Mouse (Mus musculus): ENCODE measurements at regions not wholly inside any gene's neighbourhood (a gene's known extent, or its start where the extent isn't known, plus 50 kb on each side); places are given as distances from the start of the nearest gene placed in this dataset.

GRCm38 (mm10) chr10:72762964-72763363 is 108.3 kb downstream of the Zwint start:
- H3K4me1 ChIP-seq (replicated peaks; ENCODE audit: control insufficient read depth, insufficient read depth, low read length) = no peaks in the 10 kb centered on the region
- no peak overlapping the region for H3K4me2 ChIP-seq (replicated peaks; ENCODE audit: low read depth, low read length)
- H3K4me3 ChIP-seq (ENCODE audit: low read depth, low read length) = no peak overlapping the region
- ATAC-seq (ENCODE audit: low FRiP score) (peak; percentile 72), DNase-seq (ENCODE audit: low spot score) (peak; percentile 10)
- no peak overlapping the region for H3K9ac ChIP-seq (ENCODE audit: low read depth, low read length)
- no peaks in the 10 kb centered on the region for H3K27me3 ChIP-seq (ENCODE audit: control insufficient read depth, insufficient read depth, low read length)
- no peak overlapping the region for H3K27ac ChIP-seq (ENCODE audit: low read depth, low read length)
- 43% methylated on average over 6 of the region's 6 CpGs for WGBS
- H3K9me3 ChIP-seq (ENCODE audit: control insufficient read depth, low read length) = no peaks in the 10 kb centered on the region
- no peaks in the 10 kb centered on the region for H3K36me3 ChIP-seq (ENCODE audit: control insufficient read depth, insufficient read depth, low read length)

- DNase-seq (ENCODE audit: low spot score) (no peak), ATAC-seq (ENCODE audit: low FRiP score) (no peak)
- Histone ChIP-seq H3K4me1 (replicated peaks; ENCODE audit: control insufficient read depth, insufficient read depth, low read length) (no peaks in the 10 kb centered on the region), H3K4me3 (ENCODE audit: low read depth, low read length) (no peak overlapping the region), H3K27me3 (ENCODE audit: control insufficient read depth, insufficient read depth, low read length) (no peaks in the 10 kb centered on the region), H3K9me3 (ENCODE audit: control insufficient read depth, low read length) (no peaks in the 10 kb centered on the region), H3K36me3 (ENCODE audit: control insufficient read depth, insufficient read depth, low read length) (no peaks in the 10 kb centered on the region), H3K27ac (ENCODE audit: low read depth, low read length) (no peak overlapping the region), H3K9ac (ENCODE audit: low read depth, low read length) (no peak overlapping the region), H3K4me2 (replicated peaks; ENCODE audit: low read depth, low read length) (no peak overlapping the region)
- 56% methylated on average over 3 of the region's 3 CpGs for WGBS
Observed at GRCm38 (mm10) chr10:72778356-72778755, 123.7 kb downstream of the Zwint start.

- WGBS = 94% methylated on average over 8 of the region's 8 CpGs
Observed at GRCm38 (mm10) chr10:72811614-72812013, 157.0 kb downstream of the Zwint start.

DNA sequence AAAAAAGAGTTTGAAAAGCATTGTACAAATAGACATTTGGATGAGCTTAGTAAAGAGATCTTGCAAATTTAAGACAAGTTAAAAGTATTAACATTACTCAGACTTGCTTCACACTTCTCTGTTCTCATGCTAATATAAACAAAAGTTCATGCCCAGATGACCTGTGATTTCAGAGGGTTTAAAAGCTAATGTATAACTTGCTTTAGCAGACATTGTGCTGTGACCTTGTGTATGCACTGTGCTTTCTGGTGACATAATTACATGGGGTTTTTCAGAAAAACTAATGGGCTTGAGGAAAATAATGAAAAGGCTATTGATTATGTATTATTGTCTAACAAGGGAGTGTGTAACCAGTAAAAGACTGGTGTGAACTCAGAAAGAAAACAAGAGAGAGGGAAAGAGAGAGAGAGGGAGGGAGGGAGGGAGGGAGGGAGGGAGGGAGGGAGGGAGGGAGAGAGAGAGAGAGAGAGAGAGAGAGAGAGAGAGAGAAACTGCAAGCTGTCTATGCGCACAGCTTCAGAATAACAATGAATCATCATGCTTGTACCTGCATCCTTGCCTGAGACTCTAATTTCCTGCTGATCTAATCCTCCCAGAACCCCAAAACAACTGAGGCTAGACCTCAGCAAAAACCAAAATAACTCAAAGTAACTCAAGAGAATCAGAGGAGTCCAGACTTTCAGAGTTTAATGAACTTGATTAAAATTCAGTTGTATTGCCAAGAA is 192.9 kb downstream of the Zwint start:
- H3K36me3 ChIP-seq (ENCODE audit: control insufficient read depth, insufficient read depth, low read length) = no peaks in the 10 kb centered on the region
- no peaks in the 10 kb centered on the region for H3K9me3 ChIP-seq (ENCODE audit: control insufficient read depth, low read length)
- 80% methylated on average over 1 of the region's 1 CpGs for WGBS
- H3K27me3 ChIP-seq (ENCODE audit: control insufficient read depth, insufficient read depth, low read length) = no peaks in the 10 kb centered on the region
- H3K9ac ChIP-seq (ENCODE audit: low read depth, low read length) = no peak overlapping the region
- no peak overlapping the region for H3K4me2 ChIP-seq (replicated peaks; ENCODE audit: low read depth, low read length)
- DNase-seq (ENCODE audit: low spot score) (no peak), ATAC-seq (ENCODE audit: low FRiP score) (no peak)
- H3K27ac ChIP-seq (ENCODE audit: low read depth, low read length) = no peak overlapping the region
- no peak overlapping the region for H3K4me3 ChIP-seq (ENCODE audit: low read depth, low read length)
- H3K4me1 ChIP-seq (replicated peaks; ENCODE audit: control insufficient read depth, insufficient read depth, low read length) = no peaks in the 10 kb centered on the region

More at GRCm38 (mm10) chr10:72811614-72812013, 157.0 kb downstream of the Zwint start:
- Histone ChIP-seq H3K9me3 (ENCODE audit: control insufficient read depth, low read length) (no peaks in the 10 kb centered on the region), H3K4me3 (ENCODE audit: low read depth, low read length) (no peak overlapping the region), H3K27ac (ENCODE audit: low read depth, low read length) (no peak overlapping the region), H3K4me1 (replicated peaks; ENCODE audit: control insufficient read depth, insufficient read depth, low read length) (no peaks in the 10 kb centered on the region), H3K9ac (ENCODE audit: low read depth, low read length) (no peak overlapping the region), H3K4me2 (replicated peaks; ENCODE audit: low read depth, low read length) (no peak overlapping the region), H3K36me3 (ENCODE audit: control insufficient read depth, insufficient read depth, low read length) (no peaks in the 10 kb centered on the region), H3K27me3 (ENCODE audit: control insufficient read depth, insufficient read depth, low read length) (no peaks in the 10 kb centered on the region)
- no peak for DNase-seq (ENCODE audit: low spot score)
- no peak for ATAC-seq (ENCODE audit: low FRiP score)

GRCm38 (mm10) chr10:72867956-72868355 is 213.3 kb downstream of the Zwint start:
- Histone ChIP-seq H3K4me3 (ENCODE audit: low read depth, low read length) (no peak overlapping the region), H3K4me2 (replicated peaks; ENCODE audit: low read depth, low read length) (no peak overlapping the region), H3K9me3 (ENCODE audit: control insufficient read depth, low read length) (no peaks in the 10 kb centered on the region), H3K9ac (ENCODE audit: low read depth, low read length) (no peak overlapping the region), H3K36me3 (ENCODE audit: control insufficient read depth, insufficient read depth, low read length) (no peaks in the 10 kb centered on the region), H3K4me1 (replicated peaks; ENCODE audit: control insufficient read depth, insufficient read depth, low read length) (no peaks in the 10 kb centered on the region), H3K27ac (ENCODE audit: low read depth, low read length) (no peak overlapping the region), H3K27me3 (ENCODE audit: control insufficient read depth, insufficient read depth, low read length) (no peaks in the 10 kb centered on the region)
- no peak for DNase-seq (ENCODE audit: low spot score)
- ATAC-seq (ENCODE audit: low FRiP score) = no peak
- 68% methylated on average over 1 of the region's 1 CpGs for WGBS

All from hindbrain, embryonic 11.5 days (tissue).